Mouse (Mus musculus): ENCODE data around the gene Vip. TPM values are rescaled to one million over a fixed set of nuclear protein-coding genes. Genes with fewer than 3 reads are reported as not detected.

Gene Vip
- polyA plus RNA-seq, 1 experiment: not detected

DNA sequence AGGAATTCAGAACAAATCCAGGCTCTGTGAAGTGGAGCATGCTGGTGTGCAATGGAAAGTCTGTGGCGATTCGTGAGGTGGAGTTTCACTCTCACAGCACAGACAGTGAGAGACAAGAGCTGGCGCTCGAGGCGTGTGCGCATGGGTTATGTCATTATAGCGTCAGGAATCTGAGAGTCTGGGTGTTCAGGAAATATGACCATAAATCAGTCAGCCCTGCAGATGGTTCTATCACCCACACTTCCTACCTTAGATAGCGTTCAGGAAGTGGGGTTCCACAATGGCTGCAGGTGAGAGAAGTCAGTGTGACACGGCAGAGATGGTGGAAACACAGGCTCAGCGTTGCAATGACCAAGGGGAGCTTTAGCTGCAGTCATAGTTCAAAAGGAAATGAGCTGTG is 35.5 kb upstream of the Vip start:
- no peak for DNase-seq (ENCODE audit: low read depth in 1 of 2, low spot score in 2 of 2)
- WGBS: 6% methylated on average over 10 of the region's 10 CpGs
- TF ChIP-seq POLR2A (IDR thresholded peaks at IDR 0.05; ENCODE audit: low read depth, low read length): no peak
- Histone ChIP-seq H3K27me3 (ENCODE audit: control insufficient read depth, insufficient read depth, low read length) (no peaks in the 10 kb centered on the region), H3K27ac (ENCODE audit: insufficient read depth, low read length) (no peak overlapping the region), H3K4me3 (ENCODE audit: extremely low read depth, insufficient read depth, insufficient read length) (no peak overlapping the region), H3K36me3 (ENCODE audit: control insufficient read depth, insufficient read depth, low read length) (no peaks in the 10 kb centered on the region), H3K4me1 (ENCODE audit: control insufficient read depth, insufficient read depth, insufficient read length) (no peaks in the 10 kb centered on the region)

DNA sequence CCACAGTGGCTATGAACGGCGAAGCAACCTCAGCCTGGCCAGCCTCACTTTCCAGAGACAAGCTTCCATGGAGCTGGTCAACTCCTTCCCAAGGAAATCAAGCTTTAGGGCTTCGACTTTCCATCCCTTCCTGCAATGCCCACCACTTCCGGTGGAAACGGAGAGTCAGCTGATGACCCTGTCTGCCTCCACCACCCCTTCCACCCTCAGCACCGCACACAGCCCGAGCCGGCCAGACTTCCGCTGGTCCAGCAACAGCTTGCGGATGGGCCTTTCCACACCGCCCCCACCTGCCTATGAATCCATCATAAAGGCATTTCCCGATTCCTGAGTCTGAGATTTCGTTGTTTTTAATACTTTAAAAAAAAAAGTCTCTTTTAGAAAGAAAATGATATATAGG is 34.6 kb upstream of the Vip start:
- Histone ChIP-seq H3K27me3 (ENCODE audit: control insufficient read depth, insufficient read depth, low read length) (no peaks in the 10 kb centered on the region), H3K4me1 (ENCODE audit: control insufficient read depth, insufficient read depth, insufficient read length) (no peaks in the 10 kb centered on the region), H3K4me3 (ENCODE audit: extremely low read depth, insufficient read depth, insufficient read length) (no peak overlapping the region), H3K36me3 (ENCODE audit: control insufficient read depth, insufficient read depth, low read length) (no peaks in the 10 kb centered on the region), H3K27ac (ENCODE audit: insufficient read depth, low read length) (no peak overlapping the region)
- WGBS: 88% methylated on average over 13 of the region's 13 CpGs
- DNase-seq (ENCODE audit: low read depth in 1 of 2, low spot score in 2 of 2): no peak
- TF ChIP-seq CTCF (IDR thresholded peaks at IDR 0.05; ENCODE audit: extremely low read depth, insufficient read depth, insufficient read length, insufficient replicate concordance): no peak

DNA sequence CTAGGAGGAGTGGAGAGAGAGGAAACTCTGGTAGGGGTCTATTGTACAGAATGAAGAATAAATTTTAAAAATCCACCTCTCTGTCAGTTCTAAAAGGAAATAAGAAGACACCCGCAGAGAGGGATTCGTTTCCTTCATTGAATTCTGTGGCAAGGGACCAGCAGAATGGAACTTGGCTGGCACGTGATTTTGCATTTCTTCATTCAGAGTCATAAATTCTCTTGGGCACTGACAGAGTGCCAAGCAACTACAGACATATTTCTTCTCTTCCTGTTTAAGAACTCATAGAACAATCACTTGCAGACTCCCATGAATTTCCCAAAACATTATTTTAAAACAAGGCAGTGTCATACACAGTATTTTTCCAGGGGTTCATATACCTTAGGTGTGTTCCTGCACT is 30.1 kb upstream of the Vip start:
- no peak overlapping the region for H3K27ac ChIP-seq (ENCODE audit: insufficient read depth, low read length)
- DNase-seq (ENCODE audit: low read depth in 1 of 2, low spot score in 2 of 2): no peak
- H3K4me1 ChIP-seq (ENCODE audit: control insufficient read depth, insufficient read depth, insufficient read length): no peaks in the 10 kb centered on the region
- 25% methylated on average over 3 of the region's 3 CpGs for WGBS
- H3K4me3 ChIP-seq (ENCODE audit: extremely low read depth, insufficient read depth, insufficient read length): no peak overlapping the region
- TF ChIP-seq POLR2A (IDR thresholded peaks at IDR 0.05; ENCODE audit: low read depth, low read length) (no peak), CTCF (IDR thresholded peaks at IDR 0.05; ENCODE audit: extremely low read depth, insufficient read depth, insufficient read length, insufficient replicate concordance) (no peak)
- no peaks in the 10 kb centered on the region for H3K27me3 ChIP-seq (ENCODE audit: control insufficient read depth, insufficient read depth, low read length)
- H3K36me3 ChIP-seq (ENCODE audit: control insufficient read depth, insufficient read depth, low read length): no peaks in the 10 kb centered on the region

DNA sequence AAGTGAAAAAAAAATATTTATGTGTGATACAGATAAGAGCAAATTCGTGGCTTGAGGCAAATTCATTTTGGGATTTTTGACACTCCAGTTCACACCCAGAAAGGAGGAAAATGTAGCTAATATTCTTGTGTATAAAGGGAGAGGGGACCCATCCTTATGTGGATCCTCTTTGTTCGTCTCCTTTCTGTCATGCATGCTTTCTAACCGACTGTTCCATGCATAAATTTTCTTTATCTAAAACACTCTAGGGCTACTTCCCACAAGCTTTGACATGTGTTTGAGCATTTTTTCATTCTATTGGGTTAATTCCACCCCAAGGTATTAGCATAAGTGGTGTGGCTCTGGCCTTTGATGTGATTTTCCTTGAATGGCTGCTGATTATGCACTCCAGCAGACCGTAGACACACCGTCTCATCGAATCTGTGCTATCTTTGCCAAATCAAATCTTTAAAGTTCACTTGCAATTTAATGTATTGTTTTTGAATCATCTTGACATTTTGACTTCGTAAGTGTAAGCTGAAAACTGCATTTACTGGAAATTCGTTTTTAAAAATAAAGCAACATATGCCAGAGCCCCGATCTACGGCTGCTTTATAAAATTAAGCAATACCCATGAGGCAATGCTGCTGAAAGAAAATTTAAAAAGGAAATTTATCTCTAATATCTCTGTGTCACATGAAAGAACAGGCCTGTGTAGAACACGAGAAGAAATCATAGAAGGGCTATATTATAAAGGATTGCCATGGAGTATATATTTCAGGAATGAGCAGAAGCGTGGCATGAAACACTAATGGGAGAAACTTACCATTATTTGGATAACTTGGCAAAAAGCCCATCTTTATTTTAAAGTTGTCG is 23.6 kb upstream of the Vip start:
- H3K27ac ChIP-seq (ENCODE audit: insufficient read depth, low read length): no peak overlapping the region
- 84% methylated on average over 13 of the region's 13 CpGs for WGBS
- no peaks in the 10 kb centered on the region for H3K4me1 ChIP-seq (ENCODE audit: control insufficient read depth, insufficient read depth, insufficient read length)
- no peak for TF ChIP-seq CTCF (IDR thresholded peaks at IDR 0.05; ENCODE audit: extremely low read depth, insufficient read depth, insufficient read length, insufficient replicate concordance)
- TF ChIP-seq POLR2A (IDR thresholded peaks at IDR 0.05; ENCODE audit: low read depth, low read length): no peak
- H3K36me3 ChIP-seq (ENCODE audit: control insufficient read depth, insufficient read depth, low read length): no peaks in the 10 kb centered on the region
- no peak for DNase-seq (ENCODE audit: low read depth in 1 of 2, low spot score in 2 of 2)
- no peak overlapping the region for H3K4me3 ChIP-seq (ENCODE audit: extremely low read depth, insufficient read depth, insufficient read length)
- no peaks in the 10 kb centered on the region for H3K27me3 ChIP-seq (ENCODE audit: control insufficient read depth, insufficient read depth, low read length)

- no peak for DNase-seq (ENCODE audit: low read depth in 1 of 2, low spot score in 2 of 2)
- TF ChIP-seq CTCF (IDR thresholded peaks at IDR 0.05; ENCODE audit: extremely low read depth, insufficient read depth, insufficient read length, insufficient replicate concordance) (no peak), POLR2A (IDR thresholded peaks at IDR 0.05; ENCODE audit: low read depth, low read length) (no peak)
- WGBS: 95% methylated on average over 5 of the region's 5 CpGs
Observed at GRCm38 (mm10) chr10:5626268-5626667, 12.8 kb upstream of the Vip start.

DNA sequence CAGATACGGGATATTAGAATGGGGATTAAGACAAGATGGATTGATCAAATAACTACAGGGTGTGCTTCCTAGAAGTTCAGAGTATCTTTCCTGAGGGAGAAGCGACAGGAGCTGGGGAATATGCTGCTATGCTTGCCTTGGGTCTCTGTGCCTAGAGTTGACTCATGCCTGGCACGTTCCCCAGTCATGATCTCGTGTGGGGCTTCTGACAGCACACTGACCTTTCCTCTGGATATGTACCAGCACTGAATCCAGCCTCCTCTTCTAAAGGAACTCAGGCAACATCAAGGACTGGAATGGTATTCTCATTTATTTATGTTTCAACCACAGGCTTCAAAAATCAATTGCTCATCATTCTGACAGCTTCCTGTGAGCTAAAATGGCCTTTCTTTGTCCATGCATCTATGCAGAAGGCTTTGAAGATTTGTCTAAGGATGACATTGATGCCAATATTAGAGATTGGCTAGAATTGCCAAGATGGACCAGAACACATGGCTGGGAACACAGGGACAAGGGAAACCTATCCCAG is 5.3 kb upstream of the Vip start:
- Histone ChIP-seq H3K36me3 (ENCODE audit: control insufficient read depth, insufficient read depth, low read length) (no peaks in the 10 kb centered on the region), H3K27ac (ENCODE audit: insufficient read depth, low read length) (no peak overlapping the region), H3K27me3 (ENCODE audit: control insufficient read depth, insufficient read depth, low read length) (no peaks in the 10 kb centered on the region), H3K4me3 (ENCODE audit: extremely low read depth, insufficient read depth, insufficient read length) (no peak overlapping the region), H3K4me1 (ENCODE audit: control insufficient read depth, insufficient read depth, insufficient read length) (no peaks in the 10 kb centered on the region)
- no peak for TF ChIP-seq CTCF (IDR thresholded peaks at IDR 0.05; ENCODE audit: extremely low read depth, insufficient read depth, insufficient read length, insufficient replicate concordance)
- no peak for DNase-seq (ENCODE audit: low read depth in 1 of 2, low spot score in 2 of 2)
- 71% methylated on average over 4 of the region's 4 CpGs for WGBS

More at GRCm38 (mm10) chr10:5626268-5626667, 12.8 kb upstream of the Vip start:
- H3K27ac ChIP-seq (ENCODE audit: insufficient read depth, low read length): no peak overlapping the region
- no peaks in the 10 kb centered on the region for H3K36me3 ChIP-seq (ENCODE audit: control insufficient read depth, insufficient read depth, low read length)
- H3K4me3 ChIP-seq (ENCODE audit: extremely low read depth, insufficient read depth, insufficient read length): no peak overlapping the region
- no peaks in the 10 kb centered on the region for H3K27me3 ChIP-seq (ENCODE audit: control insufficient read depth, insufficient read depth, low read length)
- H3K4me1 ChIP-seq (ENCODE audit: control insufficient read depth, insufficient read depth, insufficient read length): no peaks in the 10 kb centered on the region

GRCm38 (mm10) chr10:5634336-5634735 is 4.7 kb upstream of the Vip start:
- Histone ChIP-seq H3K36me3 (ENCODE audit: control insufficient read depth, insufficient read depth, low read length) (no peaks in the 10 kb centered on the region), H3K27me3 (ENCODE audit: control insufficient read depth, insufficient read depth, low read length) (no peaks in the 10 kb centered on the region), H3K4me1 (ENCODE audit: control insufficient read depth, insufficient read depth, insufficient read length) (no peaks in the 10 kb centered on the region), H3K27ac (ENCODE audit: insufficient read depth, low read length) (no peak overlapping the region), H3K4me3 (ENCODE audit: extremely low read depth, insufficient read depth, insufficient read length) (no peak overlapping the region)
- WGBS: 3% methylated on average over 1 of the region's 1 CpGs
- DNase-seq (ENCODE audit: low read depth in 1 of 2, low spot score in 2 of 2): no peak
- TF ChIP-seq CTCF (IDR thresholded peaks at IDR 0.05; ENCODE audit: extremely low read depth, insufficient read depth, insufficient read length, insufficient replicate concordance) (no peak), POLR2A (IDR thresholded peaks at IDR 0.05; ENCODE audit: low read depth, low read length) (no peak)
